Mouse (Mus musculus) C2C12 (cell line): ENCODE measurements at regions not wholly inside any gene's neighbourhood (a gene's known extent, or its start where the extent isn't known, plus 50 kb on each side); places are given as distances from the start of the nearest gene placed in this dataset.

Experiments
- CEBPB ChIP-seq: IDR thresholded peaks from one replicate; pipeline ENCODE4 v1.6.1; 2011; ENCODE audit warnings: low read depth, mild to moderate bottlenecking, control low read depth, moderate library complexity
- CTCF ChIP-seq: IDR thresholded peaks from one replicate; pipeline ENCODE4 v1.5.1; 2011; ENCODE audit not compliant: control insufficient read depth, insufficient read depth, insufficient read length
- MAX ChIP-seq: IDR thresholded peaks from one replicate; pipeline ENCODE4 v1.6.1; 2011; ENCODE audit warnings: mild to moderate bottlenecking, control low read depth
- MYOD1 ChIP-seq: IDR thresholded peaks from one replicate; pipeline ENCODE4 v1.6.1; 2011; ENCODE audit warnings: low read depth; ENCODE audit not compliant: control insufficient read depth, insufficient read length
- MYOG ChIP-seq: IDR thresholded peaks from one replicate; pipeline ENCODE4 v1.6.1; 2011; ENCODE audit not compliant: control insufficient read depth, insufficient read length; ENCODE audit errors: extremely low read depth
- USF1 ChIP-seq: IDR thresholded peaks from one replicate; pipeline ENCODE4 v1.6.1; 2011; ENCODE audit warnings: low read depth, mild to moderate bottlenecking, control low read depth, moderate library complexity

DNA sequence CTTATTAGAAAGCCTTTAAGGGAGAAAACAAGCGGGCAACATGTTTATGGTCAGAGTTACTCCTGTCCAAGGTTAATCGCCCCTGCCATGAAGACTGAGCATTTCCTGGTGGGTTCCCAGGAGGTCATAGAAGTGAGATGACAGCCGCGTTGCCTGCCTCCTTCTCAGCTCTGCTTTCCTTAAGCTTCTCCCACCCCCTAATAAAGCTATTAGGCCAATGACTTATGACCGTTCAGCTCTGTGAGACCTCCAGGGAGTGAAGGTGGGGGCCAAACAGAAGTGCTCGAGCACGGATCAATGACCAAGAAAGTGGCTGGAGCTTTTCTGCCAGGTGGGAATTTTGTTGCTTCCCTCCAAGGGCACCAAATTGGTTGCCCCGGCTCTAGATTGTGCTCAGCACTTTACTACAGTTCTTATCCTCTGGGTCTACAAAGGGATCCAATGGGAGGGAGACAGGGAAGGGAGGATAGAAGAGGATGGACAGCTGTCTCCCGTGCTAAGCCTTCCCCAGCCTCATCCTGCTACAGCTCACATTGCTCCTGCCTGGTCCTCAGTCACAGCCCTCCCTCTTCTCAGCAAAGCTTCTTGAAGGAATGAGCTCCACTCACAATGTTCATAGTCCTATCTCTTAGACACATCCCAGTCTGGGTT, 151.1 kb upstream of the Ppp2r3a start:
- no peak for TF ChIP-seq CTCF
- TF ChIP-seq USF1: no peak
- TF ChIP-seq MAX: no peak
- no peak for TF ChIP-seq MYOG
- no peak for TF ChIP-seq CEBPB
- TF ChIP-seq MYOD1: no peak
